Mouse (Mus musculus): ENCODE data around the gene Uqcrq.

Uqcrq gene

DNA sequence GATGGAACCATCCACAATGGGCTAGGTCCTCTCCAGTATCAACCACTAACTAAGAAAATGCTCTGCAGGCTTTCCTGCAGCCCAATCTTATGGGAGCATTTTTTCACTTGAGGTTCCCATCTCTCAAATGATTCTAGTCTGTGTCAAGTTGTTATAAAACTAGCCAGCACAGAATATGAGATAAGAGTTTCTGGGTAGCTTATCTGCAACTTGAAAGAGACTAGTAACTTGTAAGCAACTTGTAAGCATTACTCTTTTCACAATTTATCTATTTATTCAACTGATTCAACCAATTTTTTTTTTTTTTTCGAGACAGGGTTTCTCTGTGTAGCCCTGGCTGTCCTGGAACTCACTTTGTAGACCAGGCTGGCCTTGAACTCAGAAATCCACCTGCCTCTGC is 27.0 kb downstream of the Uqcrq start:
- DNase-seq: no peak

DNA sequence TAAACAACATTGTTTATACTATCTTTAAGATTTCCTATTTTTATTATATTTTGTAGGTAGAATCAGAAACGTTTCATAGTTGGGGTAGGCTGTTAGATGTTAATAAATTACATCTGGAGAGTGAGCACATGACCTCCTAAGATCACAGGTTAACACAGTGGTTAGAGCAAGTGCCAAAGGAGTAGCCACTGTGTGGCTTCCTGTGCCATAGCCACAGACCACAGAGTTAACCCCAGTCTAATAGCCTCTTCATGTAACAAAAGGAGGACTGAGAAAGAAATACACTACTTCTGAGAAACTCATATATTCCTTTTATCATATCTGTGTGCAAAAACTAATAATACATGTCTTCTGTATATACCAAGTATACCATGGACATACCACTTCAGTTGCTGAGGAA is 36.8 kb downstream of the Uqcrq start:
- no peak for DNase-seq

DNA sequence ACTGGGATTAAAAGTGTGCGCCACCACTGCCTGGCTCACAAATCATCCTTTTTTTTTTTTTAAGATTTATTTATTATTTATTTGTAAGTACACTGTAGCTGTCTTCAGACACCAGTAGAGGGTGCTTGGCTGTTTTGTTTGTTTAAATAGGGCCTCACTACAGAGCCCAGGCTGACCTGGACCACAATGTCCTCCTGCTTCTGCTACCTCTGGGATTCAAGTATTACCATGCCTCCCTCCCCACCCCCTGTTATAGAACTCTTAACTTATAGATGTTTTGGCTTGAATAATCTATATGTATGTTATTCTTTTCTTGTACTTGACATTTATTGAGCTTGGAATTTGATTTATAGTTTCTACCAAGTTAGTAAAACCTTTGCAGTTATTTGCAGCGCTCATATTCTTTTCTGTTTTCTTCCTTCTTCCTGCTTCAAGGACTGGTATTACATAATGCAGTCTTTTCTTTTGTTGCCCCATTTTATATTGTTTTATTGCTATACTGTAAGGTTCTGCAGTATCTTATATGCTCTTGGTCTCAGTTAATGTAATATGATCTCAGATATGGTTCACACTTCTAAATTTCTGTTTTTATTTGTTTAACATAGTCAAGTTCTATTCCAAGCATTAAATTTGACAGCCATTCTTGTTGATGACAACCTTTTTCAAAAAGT is 46.7 kb downstream of the Uqcrq start:
- DNase-seq: no peak

DNA sequence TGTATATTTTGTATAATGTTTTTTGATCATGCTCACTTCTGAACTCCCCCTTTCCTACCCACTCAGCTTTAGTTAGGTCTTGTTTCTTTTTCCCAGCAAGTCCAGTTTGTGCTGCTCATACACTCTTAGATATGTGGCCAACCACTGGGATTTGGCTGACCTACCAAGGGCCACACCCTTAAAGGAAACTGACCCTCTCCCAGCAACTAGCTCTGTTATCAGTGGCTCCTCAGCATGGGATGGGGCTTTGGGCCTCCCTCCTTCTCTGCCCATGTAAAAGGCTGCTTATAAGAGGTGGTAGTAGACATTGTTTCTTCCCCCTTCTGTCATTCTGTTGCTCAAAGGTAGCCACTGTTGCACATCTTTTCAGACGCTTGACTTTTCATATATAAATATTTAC is 51.7 kb downstream of the Uqcrq start:
- DNase-seq: no peak

Data from kidney, postnatal 36 days (tissue).